Mouse (Mus musculus): Measurements from ENCODE around the gene Mmp25. TPM values are rescaled to one million over a fixed set of nuclear protein-coding genes. Genes with fewer than 3 reads are reported as not detected.
A peak's percentile ranks its signal among the peaks of the same experiment; 100 is the strongest.

Gene Mmp25
- polyA plus RNA-seq, 1 experiment = 18.0 TPM

DNA sequence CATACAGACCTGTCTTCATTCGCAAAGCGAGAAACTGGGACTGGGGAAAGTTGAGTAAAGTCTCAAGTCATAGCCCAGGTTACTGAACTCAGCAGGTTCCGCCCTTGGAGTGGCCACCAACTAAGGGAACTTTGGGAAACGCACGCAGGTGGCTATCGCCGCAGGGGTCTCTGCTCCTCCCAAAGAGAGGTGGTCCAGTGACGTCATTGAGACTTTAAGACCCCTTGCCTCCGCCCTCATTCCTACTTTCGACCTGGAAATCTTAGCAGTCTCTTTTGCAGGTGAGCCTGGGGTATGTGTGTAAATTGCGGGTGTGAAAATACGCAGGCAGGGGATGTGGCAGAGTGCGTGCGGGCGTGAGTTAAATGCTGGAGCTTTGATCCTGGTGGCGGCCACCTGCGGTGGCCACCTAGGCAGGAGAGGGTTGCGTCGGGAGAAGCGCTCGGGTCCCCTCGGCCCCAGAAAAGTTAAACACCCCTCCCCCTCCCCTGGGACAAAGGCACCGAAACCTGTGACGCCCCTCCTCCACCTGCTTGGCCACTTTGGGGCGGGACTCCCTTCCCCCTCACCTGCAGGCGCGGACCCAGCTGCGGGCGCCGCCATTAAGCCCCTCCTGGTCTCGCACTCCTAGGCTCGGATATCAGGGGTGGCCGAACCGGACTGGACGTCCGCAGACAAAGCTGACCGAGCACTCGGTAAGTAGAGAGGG, 34.2 kb upstream of the Mmp25 start, which contains the start of gene Cldn6:
TSS of gene Cldn6 (plus strand) at position 123 of the 709 bp plus-strand sequence.
- no peak within 1 kb of the TSS for H3K4me3 ChIP-seq (replicated peaks; ENCODE audit: control insufficient read depth, low read depth, low read length)
- no peak within 1 kb of the TSS for H3K27ac ChIP-seq (ENCODE audit: control insufficient read depth, insufficient read depth, low read depth, low read length, poor library complexity)
- 13% methylated on average over 38 of the region's 38 CpGs for WGBS
- TF ChIP-seq POLR2A (IDR thresholded peaks at IDR 0.05; ENCODE audit: borderline replicate concordance, control insufficient read depth, low read depth, low read length) (no peak), CTCF (IDR thresholded peaks at IDR 0.05; ENCODE audit: control insufficient read depth, insufficient read depth, low read length) (no peak)
- H3K4me1 ChIP-seq (ENCODE audit: control insufficient read depth, insufficient read depth, low read length) = no peaks in the 10 kb centered on the region

DNA sequence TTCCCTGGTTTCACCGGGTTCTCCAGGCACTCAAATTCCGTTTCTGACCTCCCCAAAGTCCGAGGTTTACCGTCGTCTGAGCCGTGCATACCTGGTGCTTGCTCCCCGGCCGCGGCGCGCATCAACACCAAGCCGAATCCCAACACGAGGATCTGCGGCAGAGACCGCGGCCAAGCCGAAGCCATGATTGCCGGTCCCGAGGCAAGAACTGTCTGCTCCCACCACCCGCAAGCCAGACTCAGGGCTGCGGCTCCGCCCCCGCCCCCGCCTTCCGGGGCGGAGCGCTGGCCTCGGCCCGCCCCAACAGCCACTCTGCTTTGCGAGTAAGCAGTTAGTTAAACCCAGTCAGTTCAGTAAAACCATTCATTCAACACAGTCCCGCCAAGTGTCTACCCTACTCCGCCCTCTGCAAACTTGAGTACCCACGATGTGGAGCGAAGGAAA, 32.2 kb upstream of the Mmp25 start, which contains the start of gene Tnfrsf12a:
TSS of gene Tnfrsf12a (minus strand) at position 233 of the 444 bp plus-strand sequence.
- under 1% methylated on average over 34 of the region's 34 CpGs for WGBS
- peak within 1 kb of the TSS; percentile 89 for H3K4me3 ChIP-seq (replicated peaks; ENCODE audit: control insufficient read depth, low read depth, low read length)
- H3K4me1 ChIP-seq (ENCODE audit: control insufficient read depth, insufficient read depth, low read length) = 0 out of 2 replicates have a peak, but pooled peaks cover 1% of the 10 kb centered on the region
- TF ChIP-seq POLR2A (IDR thresholded peaks at IDR 0.05; ENCODE audit: borderline replicate concordance, control insufficient read depth, low read depth, low read length) (peak; percentile 86), CTCF (IDR thresholded peaks at IDR 0.05; ENCODE audit: control insufficient read depth, insufficient read depth, low read length) (no peak)
- no peak within 1 kb of the TSS; the same call in 1 of the 2 replicates for H3K27ac ChIP-seq (ENCODE audit: control insufficient read depth, insufficient read depth, low read depth, low read length, poor library complexity)

DNA sequence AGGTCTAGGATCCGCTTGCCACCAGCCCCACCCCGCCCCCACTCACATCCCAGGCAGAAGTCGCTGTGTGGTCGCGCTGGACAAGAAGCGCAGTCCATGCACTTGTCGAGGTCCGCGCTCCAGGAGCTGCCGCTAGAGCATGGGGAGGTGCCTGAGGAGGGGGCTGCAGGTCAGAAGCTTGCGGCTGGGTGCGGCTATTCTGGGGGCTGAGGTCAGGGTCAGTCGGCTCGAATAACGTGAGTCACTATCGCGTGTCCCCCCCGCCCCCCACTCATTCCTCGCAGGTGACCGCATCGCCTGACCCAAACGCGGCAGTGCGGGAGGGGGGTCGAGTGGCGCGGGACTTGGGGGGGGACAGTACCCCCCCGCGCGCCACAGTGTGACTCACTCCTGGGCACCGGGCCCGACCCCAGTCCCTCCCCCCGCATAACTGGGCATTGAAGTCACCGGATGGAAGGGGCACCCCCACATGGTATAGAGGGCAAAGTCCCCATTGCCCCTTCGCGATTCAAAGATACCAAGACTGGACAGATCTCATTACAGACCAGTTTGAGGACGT, 31.5 kb upstream of the Mmp25 start:
- no peak for TF ChIP-seq POLR2A (IDR thresholded peaks at IDR 0.05; ENCODE audit: borderline replicate concordance, control insufficient read depth, low read depth, low read length)
- TF ChIP-seq CTCF (IDR thresholded peaks at IDR 0.05; ENCODE audit: control insufficient read depth, insufficient read depth, low read length) = no peak
- H3K4me3 ChIP-seq (replicated peaks; ENCODE audit: control insufficient read depth, low read depth, low read length) = peak overlapping the region; percentile 89
- 0 out of 2 replicates have a peak, but pooled peaks cover 1% of the 10 kb centered on the region for H3K4me1 ChIP-seq (ENCODE audit: control insufficient read depth, insufficient read depth, low read length)
- WGBS = under 1% methylated on average over 36 of the region's 37 CpGs
- no peak overlapping the region for H3K27ac ChIP-seq (ENCODE audit: control insufficient read depth, insufficient read depth, low read depth, low read length, poor library complexity)

DNA sequence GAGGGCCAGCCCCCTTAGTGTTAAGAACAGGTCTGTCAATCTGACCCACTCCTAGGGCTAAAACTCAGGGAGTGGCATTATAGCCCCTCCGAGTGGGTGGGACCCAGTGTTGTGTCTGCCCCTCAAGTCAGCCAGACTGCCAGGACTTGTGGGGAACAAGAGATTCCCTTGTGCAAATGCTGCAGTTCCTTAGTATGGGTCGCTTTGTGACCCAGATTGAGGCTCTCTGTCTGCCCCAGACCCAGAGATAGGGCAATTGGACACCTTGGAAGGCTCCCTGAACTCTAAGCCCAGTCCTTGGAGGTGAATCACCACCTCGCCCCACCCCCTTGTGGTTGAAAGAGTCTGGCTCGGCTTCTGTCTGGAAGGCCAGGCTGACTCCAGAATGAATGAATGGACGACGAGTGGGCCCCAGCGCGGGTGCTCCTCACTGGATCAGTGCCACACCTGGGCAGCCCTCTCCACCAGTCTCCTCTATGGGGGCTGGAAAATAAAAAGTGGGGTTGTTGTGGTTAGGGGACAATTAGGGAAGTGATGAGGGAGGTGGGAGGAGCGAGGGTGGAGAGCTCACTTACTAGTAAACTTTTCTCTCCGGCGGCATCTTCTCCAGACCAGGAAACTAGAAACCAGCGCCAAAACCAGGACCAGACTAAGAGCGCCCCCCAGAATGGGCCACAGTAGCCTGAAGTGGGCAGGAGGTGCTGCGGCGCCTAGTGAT, 30.6 kb upstream of the Mmp25 start:
- Histone ChIP-seq H3K4me1 (ENCODE audit: control insufficient read depth, insufficient read depth, low read length) (0 out of 2 replicates have a peak, but pooled peaks cover 1% of the 10 kb centered on the region), H3K4me3 (replicated peaks; ENCODE audit: control insufficient read depth, low read depth, low read length) (peak overlapping the region; percentile 39), H3K27ac (ENCODE audit: control insufficient read depth, insufficient read depth, low read depth, low read length, poor library complexity) (peak overlapping the region; percentile 21; the same call in 1 of the 2 replicates)
- 15% methylated on average over 15 of the region's 15 CpGs for WGBS
- no peak for TF ChIP-seq POLR2A (IDR thresholded peaks at IDR 0.05; ENCODE audit: borderline replicate concordance, control insufficient read depth, low read depth, low read length)
- TF ChIP-seq CTCF (IDR thresholded peaks at IDR 0.05; ENCODE audit: control insufficient read depth, insufficient read depth, low read length) = no peak

DNA sequence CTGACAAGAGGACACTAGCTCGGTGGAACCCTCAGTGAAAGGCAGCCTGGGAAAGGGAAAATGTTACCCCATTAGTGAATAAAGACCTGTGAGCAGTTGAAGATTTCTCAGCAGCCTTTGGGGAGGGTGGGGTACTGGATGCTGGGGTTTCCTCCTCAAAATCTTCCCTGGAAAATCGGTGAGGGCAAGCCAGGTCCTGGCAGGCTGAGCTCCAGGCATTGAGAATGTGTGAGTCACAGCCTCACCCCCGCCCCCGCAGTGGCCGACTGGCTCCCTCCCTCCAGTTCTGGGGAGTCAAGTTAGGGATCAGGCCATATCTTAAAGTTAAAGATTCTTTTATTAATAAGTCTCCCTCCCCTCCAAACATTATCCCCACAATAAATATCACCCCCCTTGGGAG, 30.1 kb upstream of the Mmp25 start:
- TF ChIP-seq CTCF (IDR thresholded peaks at IDR 0.05; ENCODE audit: control insufficient read depth, insufficient read depth, low read length) (no peak), POLR2A (IDR thresholded peaks at IDR 0.05; ENCODE audit: borderline replicate concordance, control insufficient read depth, low read depth, low read length) (no peak)
- H3K27ac ChIP-seq (ENCODE audit: control insufficient read depth, insufficient read depth, low read depth, low read length, poor library complexity) = no peak overlapping the region
- 71% methylated on average over 5 of the region's 5 CpGs for WGBS
- no peak overlapping the region for H3K4me3 ChIP-seq (replicated peaks; ENCODE audit: control insufficient read depth, low read depth, low read length)
- H3K4me1 ChIP-seq (ENCODE audit: control insufficient read depth, insufficient read depth, low read length) = 0 out of 2 replicates have a peak, but pooled peaks cover 1% of the 10 kb centered on the region

DNA sequence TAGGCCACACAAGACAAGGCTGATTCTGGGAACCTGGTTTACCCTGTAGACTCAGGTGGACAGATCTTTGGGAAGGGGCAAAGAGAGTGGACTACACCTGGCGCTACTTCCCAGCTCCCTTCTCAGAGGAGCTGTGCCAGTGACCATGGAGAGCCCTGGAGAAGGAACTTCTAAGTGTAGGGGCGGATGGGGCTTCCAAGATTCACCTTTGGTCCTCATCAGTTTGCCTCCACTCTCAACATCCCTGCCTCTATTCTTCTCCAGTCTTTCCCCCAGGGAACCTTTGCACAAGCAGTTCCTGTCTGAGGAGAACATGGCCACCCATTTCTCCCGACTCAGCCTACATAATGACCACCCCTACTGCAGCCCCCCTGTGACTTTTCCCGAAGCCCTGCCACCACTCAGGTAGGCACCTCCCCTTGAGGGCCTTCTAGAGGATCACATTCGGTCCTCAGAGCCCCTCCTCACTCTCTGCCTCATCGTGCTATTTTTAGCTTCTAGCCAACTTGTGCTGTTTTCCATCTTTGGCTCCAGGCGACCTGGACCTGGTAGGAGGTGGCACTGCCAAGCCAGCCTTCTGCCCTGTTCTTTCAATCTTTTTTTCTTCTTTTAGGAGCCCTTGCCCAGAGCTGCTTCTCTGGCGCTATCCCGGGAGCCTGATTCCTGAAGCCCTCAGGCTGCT, 29.3 kb upstream of the Mmp25 start:
- 58% methylated on average over 9 of the region's 9 CpGs for WGBS
- TF ChIP-seq POLR2A (IDR thresholded peaks at IDR 0.05; ENCODE audit: borderline replicate concordance, control insufficient read depth, low read depth, low read length) (no peak), CTCF (IDR thresholded peaks at IDR 0.05; ENCODE audit: control insufficient read depth, insufficient read depth, low read length) (no peak)
- peak overlapping the region; percentile 12; the same call in 1 of the 2 replicates for H3K27ac ChIP-seq (ENCODE audit: control insufficient read depth, insufficient read depth, low read depth, low read length, poor library complexity)
- peak overlapping the region; percentile 78 for H3K4me3 ChIP-seq (replicated peaks; ENCODE audit: control insufficient read depth, low read depth, low read length)
- 0 out of 2 replicates have a peak, but pooled peaks cover 1% of the 10 kb centered on the region for H3K4me1 ChIP-seq (ENCODE audit: control insufficient read depth, insufficient read depth, low read length)

DNA sequence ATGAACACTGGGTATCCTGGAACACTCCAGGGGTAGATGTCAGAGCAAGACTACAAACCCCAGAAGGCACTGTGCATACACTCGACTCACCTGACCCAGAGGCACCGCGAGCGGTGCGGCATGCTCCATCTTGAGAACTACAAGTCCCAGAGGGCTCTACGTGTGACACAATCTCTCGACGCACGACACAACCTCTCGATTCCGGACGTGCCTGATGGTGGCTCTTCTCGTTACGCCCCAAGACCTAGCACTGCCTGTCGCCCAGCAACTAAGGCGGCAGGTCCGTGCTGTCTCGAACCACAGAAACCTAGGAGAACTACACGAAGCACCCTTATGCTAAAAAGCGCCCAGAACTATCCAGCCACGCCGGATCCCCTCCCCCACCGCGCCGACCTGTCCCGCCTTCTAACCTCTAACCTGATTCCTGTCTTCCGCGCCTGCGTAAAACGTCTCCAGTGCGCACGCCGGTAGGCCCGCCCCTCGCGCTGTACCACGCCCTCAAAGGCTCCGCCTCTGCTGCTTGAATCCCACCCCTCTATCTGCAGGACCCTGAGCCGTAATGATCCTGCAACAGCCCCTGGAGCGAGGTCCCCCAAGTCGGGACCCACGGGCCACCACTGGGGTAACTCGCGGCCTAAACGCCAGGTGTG, 28.5 kb upstream of the Mmp25 start, which contains the start of the genes Hcfc1r1 and Thoc6:
TSS of gene Hcfc1r1 (plus strand) at position 173 of the 650 bp plus-strand sequence.
TSS of gene Thoc6 (minus strand) at position 459 of the 650 bp plus-strand sequence.
- Histone ChIP-seq H3K4me3 (replicated peaks; ENCODE audit: control insufficient read depth, low read depth, low read length) (peak within 1 kb of the TSS; percentile 78), H3K27ac (ENCODE audit: control insufficient read depth, insufficient read depth, low read depth, low read length, poor library complexity) (peak within 1 kb of the TSS; percentile 79), H3K4me1 (ENCODE audit: control insufficient read depth, insufficient read depth, low read length) (0 out of 2 replicates have a peak, but pooled peaks cover 1% of the 10 kb centered on the region)
- under 1% methylated on average over 45 of the region's 45 CpGs for WGBS
- TF ChIP-seq CTCF (IDR thresholded peaks at IDR 0.05; ENCODE audit: control insufficient read depth, insufficient read depth, low read length) (no peak), POLR2A (IDR thresholded peaks at IDR 0.05; ENCODE audit: borderline replicate concordance, control insufficient read depth, low read depth, low read length) (peak; percentile 50; the same call in 1 of the 2 replicates)
